Mouse (Mus musculus) neural tube, embryonic 11.5 days (tissue): ENCODE results near the gene Cdr2. TPM values are rescaled to one million over a fixed set of nuclear protein-coding genes. Genes with fewer than 3 reads are reported as not detected.
A peak's percentile ranks its signal among the peaks of the same experiment; 100 is the strongest.
"Not testable (repeated sequence)": the region's sequence is repeated elsewhere in the genome, so short reads cannot be mapped to it uniquely, and the experiment has no call there.

Experiments
- ATAC-seq: fragments of 200-750 bp; cut with Nextera tagmentation; 2 replicates; pipeline ENCODE4 v1.8.0; 2017; ENCODE audit warnings: moderate number of reproducible peaks, mild to moderate bottlenecking, moderate TSS enrichment, moderate library complexity; ENCODE audit not compliant: insufficient read depth, low FRiP score, low TSS enrichment
- DNase-seq: peaks from one replicate; pipeline ENCODE4 v3.0.0-alpha.2; 2015; ENCODE audit warnings: low spot score
- H3K27ac ChIP-seq: fragments of 300-500 bp; sonication (generic); 2 replicates; pipeline ENCODE4 v1.5.1; 2014; ENCODE audit warnings: low read depth, mild to moderate bottlenecking, low read length
- H3K27me3 ChIP-seq: fragments of 300-500 bp; sonication (generic); 2 replicates; pipeline ENCODE4 v1.6.1; 2014; ENCODE audit warnings: mild to moderate bottlenecking, low read length, mixed read lengths; ENCODE audit not compliant: control insufficient read depth, insufficient read depth
- H3K36me3 ChIP-seq: fragments of 300-500 bp; sonication (generic); 2 replicates; pipeline ENCODE4 v1.6.1; 2014; ENCODE audit warnings: mild to moderate bottlenecking, low read length, moderate library complexity, mixed read lengths; ENCODE audit not compliant: control insufficient read depth, insufficient read depth
- H3K4me1 ChIP-seq: fragments of 300-500 bp; sonication (generic); 2 replicates; pipeline ENCODE4 v1.6.1; 2014; ENCODE audit warnings: low read length, mixed read lengths; ENCODE audit not compliant: control insufficient read depth, insufficient read depth
- H3K4me2 ChIP-seq: fragments of 300-500 bp; sonication (generic); 2 replicates; pipeline ENCODE4 v1.6.1; 2014; ENCODE audit warnings: low read depth, mild to moderate bottlenecking, moderate library complexity
- H3K4me3 ChIP-seq: fragments of 300-500 bp; sonication (generic); 2 replicates; pipeline ENCODE4 v1.5.1; 2014; ENCODE audit warnings: low read depth, low read length
- H3K9ac ChIP-seq: fragments of 300-500 bp; sonication (generic); 2 replicates; pipeline ENCODE4 v1.6.1; 2014; ENCODE audit warnings: mild to moderate bottlenecking, low read length
- H3K9me3 ChIP-seq: fragments of 300-500 bp; sonication (generic); 2 replicates; pipeline ENCODE4 v1.6.1; 2016; ENCODE audit warnings: low read length; ENCODE audit not compliant: control insufficient read depth
- WGBS: fragments of 180-500 bp; shearing (Covaris S2); extraction: QIAGEN DNeasy Blood & Tissue Kit; methylation state at CpG from one replicate; pipeline ENCODE4 v1.1.7; 2014; 5-methylcytosine and 5-hydroxymethylcytosine counted together
- polyA plus RNA-seq: library from polyadenylated mRNA; unstranded; fragments of >200 nt; fragmentation: Nextera tagmentation; extraction: Ambion mirVana; gene quantifications from 2 replicates; pipeline ENCODE4 v1.2.1, GENCODE M21; 2014

Cdr2 gene
- polyA plus RNA-seq, 1 experiment from 2014 or later, result 17.9 TPM

DNA sequence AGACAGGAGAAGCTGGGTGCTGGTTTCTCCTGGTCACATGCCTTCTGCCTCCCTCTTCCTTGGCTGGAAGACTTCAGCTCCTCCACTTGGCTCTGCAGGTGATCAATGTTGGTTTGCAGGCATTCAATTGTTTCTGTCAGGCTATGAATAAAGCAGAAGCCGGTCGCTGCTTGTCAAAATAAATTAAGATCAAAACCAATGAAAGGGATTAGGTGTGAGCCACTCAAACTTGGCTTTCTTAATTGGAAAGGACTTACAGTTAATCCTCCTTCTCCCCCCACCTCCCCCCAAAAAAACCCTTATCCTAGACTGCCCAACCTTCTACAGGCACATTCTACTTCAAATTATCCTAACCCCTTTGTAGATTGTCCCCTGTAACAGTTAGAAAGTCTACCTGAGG, 22.0 kb downstream of the Cdr2 start:
- H3K27me3 ChIP-seq, result no peaks in the 10 kb centered on the region
- no peak overlapping the region for H3K4me2 ChIP-seq
- H3K9me3 ChIP-seq, result no peaks in the 10 kb centered on the region
- H3K4me3 ChIP-seq, result no peak overlapping the region
- no peak for DNase-seq
- peaks cover 2% of the 10 kb centered on the region; the same call in 1 of the 2 replicates for H3K36me3 ChIP-seq
- H3K27ac ChIP-seq, result no peak overlapping the region
- no peak for ATAC-seq
- no peaks in the 10 kb centered on the region for H3K4me1 ChIP-seq
- no peak overlapping the region for H3K9ac ChIP-seq
- 91% methylated on average over 2 of the region's 2 CpGs for WGBS

DNA sequence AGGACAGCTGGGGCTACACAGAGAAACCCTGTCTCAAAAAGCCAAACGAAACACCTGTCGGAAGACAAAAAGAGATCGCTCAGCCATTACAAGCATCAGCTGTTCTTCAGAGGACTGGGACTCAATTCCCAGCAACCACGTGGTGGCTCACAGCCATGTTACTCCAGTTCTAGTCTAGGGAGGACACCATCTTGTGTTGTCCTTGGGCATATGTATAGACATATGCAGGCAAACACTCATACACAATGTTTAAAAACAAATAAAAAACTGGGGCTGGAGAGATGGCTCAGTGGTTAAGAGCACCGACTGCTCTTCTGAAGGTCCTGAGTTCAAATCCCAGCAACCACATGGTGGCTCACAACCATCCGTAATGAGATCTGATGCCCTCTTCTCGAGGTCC, 28.5 kb downstream of the Cdr2 start:
- ATAC-seq, H3K9me3 ChIP-seq, H3K27ac ChIP-seq, H3K4me3 ChIP-seq, H3K9ac ChIP-seq, H3K4me2 ChIP-seq, H3K27me3 ChIP-seq, DNase-seq, H3K36me3 ChIP-seq, H3K4me1 ChIP-seq: not testable (repeated sequence)
- WGBS, result 91% methylated on average over 7 of the region's 7 CpGs

DNA sequence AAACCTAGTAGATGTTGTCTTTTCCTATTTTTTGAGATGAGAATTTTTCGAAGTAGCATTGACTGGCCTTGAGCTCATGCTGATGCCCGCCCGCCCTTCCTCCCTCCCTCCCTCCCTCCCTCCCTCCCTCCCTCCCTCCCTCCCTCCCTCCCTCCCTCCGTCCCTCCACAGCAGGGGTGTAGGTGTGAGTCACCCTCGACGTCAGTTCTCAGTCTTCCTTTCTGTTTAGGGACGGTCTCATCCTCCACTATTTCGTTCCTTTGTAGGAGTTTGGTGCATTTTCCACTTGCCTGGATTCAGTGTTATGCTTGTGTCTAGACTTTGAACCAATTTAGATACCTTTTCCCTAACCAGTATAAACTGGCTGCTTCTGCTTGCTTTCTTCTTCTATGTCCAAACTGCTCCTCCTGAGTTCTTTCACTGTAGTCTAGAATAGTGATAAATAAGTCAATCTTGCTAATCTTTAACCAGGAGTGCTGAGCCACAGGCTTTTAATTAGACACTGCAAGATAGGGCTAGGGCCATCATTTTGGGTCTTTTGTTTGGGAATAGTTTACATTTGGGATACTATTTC, 38.1 kb downstream of the Cdr2 start:
- peaks cover 21% of the 10 kb centered on the region for H3K36me3 ChIP-seq

DNA sequence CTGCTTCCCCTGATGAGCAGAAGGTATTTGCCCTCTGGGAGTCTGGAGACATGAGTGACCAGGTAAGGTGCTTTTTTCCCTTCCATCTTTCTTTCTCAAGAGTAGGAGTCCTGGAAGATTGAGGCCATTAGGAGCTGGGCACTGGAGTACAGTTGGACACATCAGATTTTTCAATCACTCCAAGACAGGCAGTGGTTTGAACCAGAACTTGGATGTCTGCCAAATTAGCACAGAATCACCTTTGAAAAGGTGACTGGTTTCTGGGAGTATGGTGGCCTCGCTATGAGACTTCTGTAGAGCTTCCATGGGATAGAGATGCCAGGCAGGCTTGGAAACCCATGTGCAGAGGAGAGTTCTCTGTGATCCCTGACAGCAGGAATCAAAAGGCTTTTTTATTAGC, 39.6 kb downstream of the Cdr2 start:
- no peaks in the 10 kb centered on the region for H3K4me1 ChIP-seq
- no peak overlapping the region for H3K4me3 ChIP-seq
- DNase-seq, result no peak
- H3K27me3 ChIP-seq, result no peaks in the 10 kb centered on the region
- no peak overlapping the region for H3K27ac ChIP-seq
- no peak for ATAC-seq
- H3K9ac ChIP-seq, result no peak overlapping the region
- H3K36me3 ChIP-seq, result peaks cover 24% of the 10 kb centered on the region
- 94% methylated on average over 1 of the region's 1 CpGs for WGBS
- H3K4me2 ChIP-seq, result no peak overlapping the region
- H3K9me3 ChIP-seq, result no peaks in the 10 kb centered on the region

More for the DNA sequence above, 38.1 kb downstream of the Cdr2 start:
- no peak for DNase-seq
- no peak for ATAC-seq
- Histone ChIP-seq H3K4me2 (no peak overlapping the region), H3K4me1 (no peaks in the 10 kb centered on the region), H3K4me3 (no peak overlapping the region), H3K27me3 (no peaks in the 10 kb centered on the region), H3K9me3 (no peaks in the 10 kb centered on the region), H3K27ac (no peak overlapping the region), H3K9ac (no peak overlapping the region)
- whole genome bisulfite sequencing, result 72% methylated on average over 7 of the region's 8 CpGs

DNA sequence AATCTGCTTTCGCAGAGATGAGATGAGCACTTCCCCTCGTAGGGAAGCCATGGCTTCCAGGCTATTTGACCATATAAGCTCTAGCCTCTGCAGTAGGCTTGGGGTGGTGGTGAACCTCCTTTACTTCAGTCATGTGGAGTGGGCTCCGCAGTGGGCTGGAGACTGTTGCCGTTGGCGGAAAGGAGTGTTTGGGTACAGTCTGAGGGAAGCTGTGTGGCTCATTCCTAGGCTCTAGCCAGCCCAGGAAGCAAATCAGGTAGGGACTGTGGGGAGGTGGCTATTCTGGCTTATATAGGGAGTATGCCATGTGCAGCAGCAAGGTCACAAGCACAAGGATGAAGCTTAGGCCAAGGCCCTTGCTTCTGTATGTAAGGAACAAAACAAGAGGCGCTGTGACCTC, 40.9 kb downstream of the Cdr2 start:
- Histone ChIP-seq H3K27ac (no peak overlapping the region), H3K4me2 (no peak overlapping the region), H3K4me3 (no peak overlapping the region), H3K36me3 (peaks cover 28% of the 10 kb centered on the region), H3K4me1 (no peaks in the 10 kb centered on the region), H3K9me3 (no peaks in the 10 kb centered on the region), H3K27me3 (no peaks in the 10 kb centered on the region), H3K9ac (no peak overlapping the region)
- no peak for ATAC-seq
- no peak for DNase-seq
- 96% methylated on average over 6 of the region's 6 CpGs for WGBS

- H3K4me1 ChIP-seq, result no peaks in the 10 kb centered on the region
- H3K9me3 ChIP-seq, result no peaks in the 10 kb centered on the region
- no peaks in the 10 kb centered on the region for H3K27me3 ChIP-seq
- ATAC-seq (no peak), DNase-seq (no peak)
- H3K4me3 ChIP-seq, result no peak overlapping the region
- H3K4me2 ChIP-seq, result no peak overlapping the region
- WGBS, result 91% methylated on average over 12 of the region's 12 CpGs
- peaks cover 28% of the 10 kb centered on the region for H3K36me3 ChIP-seq
- no peak overlapping the region for H3K9ac ChIP-seq
- no peak overlapping the region for H3K27ac ChIP-seq
These were observed 41.8 kb downstream of the Cdr2 start for GRCm38 (mm10) chr7:120940343-120940742.

DNA sequence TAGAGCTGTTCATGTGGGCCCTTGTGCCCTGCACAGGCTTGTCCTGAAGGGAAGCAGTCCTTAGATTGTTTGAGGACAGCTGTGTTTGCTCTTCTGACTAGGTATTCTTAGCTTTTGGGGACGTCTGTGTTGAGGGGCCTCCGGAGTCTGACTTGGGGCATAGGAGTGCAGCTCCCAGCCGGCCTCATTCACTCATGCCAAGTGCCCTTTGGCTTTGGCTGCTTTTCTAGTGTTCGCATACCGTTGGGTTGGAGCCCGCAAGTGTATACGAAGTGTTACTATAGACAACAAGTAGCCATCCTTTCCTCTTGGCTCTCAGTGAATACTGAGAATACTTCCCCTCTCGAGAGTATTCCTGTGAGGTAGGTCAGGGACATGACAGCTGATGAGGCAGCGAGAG, 43.9 kb downstream of the Cdr2 start:
- Histone ChIP-seq H3K27ac (no peak overlapping the region), H3K27me3 (no peaks in the 10 kb centered on the region), H3K4me3 (no peak overlapping the region), H3K4me2 (no peak overlapping the region), H3K36me3 (peaks cover 30% of the 10 kb centered on the region), H3K9ac (no peak overlapping the region), H3K9me3 (no peaks in the 10 kb centered on the region), H3K4me1 (no peaks in the 10 kb centered on the region)
- 93% methylated on average over 9 of the region's 9 CpGs for WGBS
- DNase-seq, result no peak
- no peak for ATAC-seq

DNA sequence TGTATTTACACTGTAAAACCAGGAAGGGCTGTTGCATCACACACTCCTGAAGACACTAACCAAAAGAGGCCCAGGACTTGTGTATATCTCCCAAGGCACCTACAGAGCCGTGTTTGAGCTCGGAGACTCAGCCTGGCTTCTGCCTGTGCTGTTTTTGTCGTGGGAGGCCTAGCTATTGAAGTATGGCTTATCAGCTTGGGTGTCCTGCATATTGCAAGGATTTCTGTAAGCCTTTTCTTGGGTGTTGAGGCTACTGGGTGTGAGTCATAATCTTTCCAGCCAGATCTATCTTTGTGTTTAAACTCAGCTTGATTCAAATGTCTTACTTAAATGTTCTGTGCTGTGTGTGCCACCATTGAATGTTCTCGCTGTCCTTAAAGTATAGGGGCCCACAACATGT, 45.6 kb downstream of the Cdr2 start:
- H3K27ac ChIP-seq, result no peak overlapping the region
- H3K9me3 ChIP-seq, result no peaks in the 10 kb centered on the region
- 88% methylated on average over 4 of the region's 4 CpGs for WGBS
- no peak overlapping the region for H3K9ac ChIP-seq
- H3K36me3 ChIP-seq, result peaks cover 26% of the 10 kb centered on the region
- no peaks in the 10 kb centered on the region for H3K4me1 ChIP-seq
- ATAC-seq, result no peak
- no peak overlapping the region for H3K4me3 ChIP-seq
- no peaks in the 10 kb centered on the region for H3K27me3 ChIP-seq
- no peak for DNase-seq
- no peak overlapping the region for H3K4me2 ChIP-seq

DNA sequence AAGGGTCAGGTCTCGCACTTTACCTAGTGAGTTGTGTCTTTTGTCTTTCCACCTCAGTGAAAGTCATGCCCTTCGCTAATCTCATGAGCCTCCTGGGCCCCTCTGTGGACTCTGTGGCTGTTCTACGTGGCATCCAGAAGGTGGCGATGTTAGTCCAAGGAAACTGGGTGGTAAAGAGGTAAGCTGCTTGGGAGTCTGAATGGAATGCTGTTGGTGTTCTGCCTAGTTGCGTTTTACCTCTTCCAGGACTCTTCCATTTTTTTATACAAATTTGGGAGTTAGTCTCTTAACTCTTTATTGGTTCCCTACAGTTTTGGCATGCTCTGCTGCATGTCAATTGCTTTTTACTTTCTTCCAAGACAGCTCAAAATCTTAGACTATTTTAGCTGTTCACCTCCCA, 47.4 kb downstream of the Cdr2 start:
- H3K4me3 ChIP-seq, result no peak overlapping the region
- no peaks in the 10 kb centered on the region for H3K9me3 ChIP-seq
- WGBS, result 49% methylated on average over 5 of the region's 5 CpGs
- no peak overlapping the region for H3K4me2 ChIP-seq
- no peaks in the 10 kb centered on the region for H3K4me1 ChIP-seq
- no peak overlapping the region for H3K9ac ChIP-seq
- H3K36me3 ChIP-seq, result peaks cover 16% of the 10 kb centered on the region
- DNase-seq (peak; percentile 46), ATAC-seq (no peak)
- H3K27ac ChIP-seq, result no peak overlapping the region
- no peaks in the 10 kb centered on the region for H3K27me3 ChIP-seq
